Mouse (Mus musculus) intestine, embryonic 14.5 days (tissue): ENCODE measurements at regions not wholly inside any gene's neighbourhood (a gene's known extent, or its start where the extent isn't known, plus 50 kb on each side); places are given as distances from the start of the nearest gene placed in this dataset.

Experiments used
- ATAC-seq: fragments of 200-750 bp; cut with Nextera tagmentation; replicated peaks from 2 replicates; pipeline ENCODE4 v1.8.0; 2017; ENCODE audit warnings: low read depth, moderate number of reproducible peaks, moderate TSS enrichment, moderate library complexity; ENCODE audit not compliant: low FRiP score, low TSS enrichment
- DNase-seq: peaks from one replicate; pipeline ENCODE4 v3.0.0-alpha.2; 2018; ENCODE audit warnings: low spot score
- H3K27ac ChIP-seq: fragments of 300-500 bp; sonication (generic); 2 replicates; pipeline ENCODE4 v1.5.1; 2014; ENCODE audit warnings: low read depth, mild to moderate bottlenecking, control low read depth
- H3K27me3 ChIP-seq: fragments of 300-500 bp; sonication (generic); replicated peaks from 2 replicates; pipeline ENCODE4 v1.6.1; 2014; ENCODE audit warnings: low read length, control low read depth; ENCODE audit not compliant: control insufficient read depth, insufficient read depth
- H3K36me3 ChIP-seq: fragments of 300-500 bp; sonication (generic); 2 replicates; pipeline ENCODE4 v1.6.1; 2014; ENCODE audit warnings: low read length, control low read depth; ENCODE audit not compliant: control insufficient read depth, insufficient read depth
- H3K4me1 ChIP-seq: fragments of 300-500 bp; sonication (generic); replicated peaks from 2 replicates; pipeline ENCODE4 v1.6.1; 2014; ENCODE audit warnings: low read length, control low read depth, mixed read lengths; ENCODE audit not compliant: control insufficient read depth, insufficient read depth
- H3K4me2 ChIP-seq: fragments of 300-500 bp; sonication (generic); 2 replicates; pipeline ENCODE4 v1.6.1; 2014; ENCODE audit warnings: low read length
- H3K4me3 ChIP-seq: fragments of 300-500 bp; sonication (generic); 2 replicates; pipeline ENCODE4 v1.5.1; 2014; ENCODE audit warnings: low read depth, low read length, control low read depth, mixed read lengths
- H3K9ac ChIP-seq: fragments of 300-500 bp; sonication (generic); 2 replicates; pipeline ENCODE4 v1.6.1; 2014; ENCODE audit warnings: mild to moderate bottlenecking, low read length
- H3K9me3 ChIP-seq: fragments of 300-500 bp; sonication (generic); 2 replicates; pipeline ENCODE4 v1.6.1; 2016; ENCODE audit warnings: low read length, control low read depth; ENCODE audit not compliant: control insufficient read depth
- WGBS: fragments of 180-500 bp; shearing (Covaris S2); extraction: QIAGEN DNeasy Blood & Tissue Kit; methylation state at CpG from one replicate; pipeline ENCODE4 v1.1.7; 2014; 5-methylcytosine and 5-hydroxymethylcytosine counted together

- 78% methylated on average over 4 of the region's 4 CpGs for WGBS
- DNase-seq (no peak), ATAC-seq (no peak)
- Histone ChIP-seq H3K4me2 (no peak overlapping the region), H3K36me3 (no peaks in the 10 kb centered on the region), H3K27me3 (no peaks in the 10 kb centered on the region), H3K9me3 (no peaks in the 10 kb centered on the region), H3K4me1 (no peaks in the 10 kb centered on the region), H3K4me3 (no peak overlapping the region), H3K9ac (no peak overlapping the region), H3K27ac (no peak overlapping the region)
Measured at GRCm38 (mm10) chr10:17177503-17178278, 545.3 kb upstream of the Cited2 start.

- Histone ChIP-seq H3K4me3 (no peak overlapping the region), H3K4me1 (no peaks in the 10 kb centered on the region), H3K9me3 (no peaks in the 10 kb centered on the region), H3K27ac (no peak overlapping the region), H3K4me2 (no peak overlapping the region), H3K9ac (no peak overlapping the region), H3K27me3 (no peaks in the 10 kb centered on the region), H3K36me3 (no peaks in the 10 kb centered on the region)
- DNase-seq (no peak), ATAC-seq (no peak)
Measured at GRCm38 (mm10) chr10:17178627-17179026, 544.4 kb upstream of the Cited2 start.

- WGBS: 56% methylated on average over 2 of the region's 2 CpGs
- Histone ChIP-seq H3K9ac (no peak overlapping the region), H3K9me3 (0 out of 2 replicates have a peak, but pooled peaks cover 5% of the 10 kb centered on the region), H3K4me1 (no peaks in the 10 kb centered on the region), H3K27me3 (no peaks in the 10 kb centered on the region), H3K4me2 (no peak overlapping the region), H3K4me3 (no peak overlapping the region), H3K27ac (no peak overlapping the region), H3K36me3 (no peaks in the 10 kb centered on the region)
- no peak for DNase-seq
- ATAC-seq: no peak
Measured at GRCm38 (mm10) chr10:17184418-17184817, 538.6 kb upstream of the Cited2 start.

GRCm38 (mm10) chr10:17196205-17196604, 526.8 kb upstream of the Cited2 start:
- 62% methylated on average over 12 of the region's 12 CpGs for WGBS
- no peak overlapping the region for H3K27ac ChIP-seq
- DNase-seq (no peak), ATAC-seq (no peak)
- H3K27me3 ChIP-seq: no peaks in the 10 kb centered on the region
- H3K36me3 ChIP-seq: no peaks in the 10 kb centered on the region
- no peak overlapping the region for H3K4me2 ChIP-seq
- H3K4me1 ChIP-seq: no peaks in the 10 kb centered on the region
- H3K9ac ChIP-seq: no peak overlapping the region
- no peak overlapping the region for H3K4me3 ChIP-seq
- H3K9me3 ChIP-seq: no peaks in the 10 kb centered on the region

GRCm38 (mm10) chr10:17196636-17197035, 526.4 kb upstream of the Cited2 start:
- Histone ChIP-seq H3K9ac (no peak overlapping the region), H3K27ac (no peak overlapping the region), H3K4me1 (no peaks in the 10 kb centered on the region), H3K4me3 (no peak overlapping the region), H3K4me2 (no peak overlapping the region), H3K27me3 (no peaks in the 10 kb centered on the region), H3K9me3 (no peaks in the 10 kb centered on the region), H3K36me3 (no peaks in the 10 kb centered on the region)
- WGBS: 8% methylated on average over 1 of the region's 1 CpGs
- no peak for DNase-seq
- no peak for ATAC-seq

- H3K27me3 ChIP-seq: no peaks in the 10 kb centered on the region
- H3K4me1 ChIP-seq: 0 out of 2 replicates have a peak, but pooled peaks cover 2% of the 10 kb centered on the region
- H3K9me3 ChIP-seq: no peaks in the 10 kb centered on the region
- DNase-seq (no peak), ATAC-seq (no peak)
- H3K9ac ChIP-seq: no peak overlapping the region
- no peak overlapping the region for H3K27ac ChIP-seq
- H3K4me3 ChIP-seq: no peak overlapping the region
- 82% methylated on average over 8 of the region's 8 CpGs for WGBS
- no peak overlapping the region for H3K4me2 ChIP-seq
- H3K36me3 ChIP-seq: no peaks in the 10 kb centered on the region
Measured at GRCm38 (mm10) chr10:17200524-17201426, 522.2 kb upstream of the Cited2 start.

- ATAC-seq: no peak
- no peak for DNase-seq
- Histone ChIP-seq H3K36me3 (no peaks in the 10 kb centered on the region), H3K27ac (no peak overlapping the region), H3K4me3 (no peak overlapping the region), H3K27me3 (no peaks in the 10 kb centered on the region), H3K9me3 (no peaks in the 10 kb centered on the region), H3K4me2 (no peak overlapping the region), H3K4me1 (0 out of 2 replicates have a peak, but pooled peaks cover 2% of the 10 kb centered on the region), H3K9ac (no peak overlapping the region)
- 76% methylated on average over 1 of the region's 1 CpGs for WGBS
Measured at GRCm38 (mm10) chr10:17201427-17201745, 521.6 kb upstream of the Cited2 start.

- DNase-seq (no peak), ATAC-seq (no peak)
- Histone ChIP-seq H3K4me2 (no peak overlapping the region), H3K4me3 (no peak overlapping the region), H3K4me1 (0 out of 2 replicates have a peak, but pooled peaks cover 2% of the 10 kb centered on the region), H3K36me3 (no peaks in the 10 kb centered on the region), H3K27me3 (no peaks in the 10 kb centered on the region), H3K9me3 (no peaks in the 10 kb centered on the region), H3K27ac (no peak overlapping the region), H3K9ac (no peak overlapping the region)
- WGBS: 22% methylated on average over 4 of the region's 4 CpGs
Measured at GRCm38 (mm10) chr10:17202556-17203415, 520.2 kb upstream of the Cited2 start.
